Mouse (Mus musculus) ES-CJ7 (cell line): ENCODE measurements around the gene Agxt.

Experiments used
- DNase-seq: peaks from one replicate; pipeline ENCODE4 v3.0.0; 2011; ENCODE audit warnings: low read depth, low spot score

Agxt gene

DNA sequence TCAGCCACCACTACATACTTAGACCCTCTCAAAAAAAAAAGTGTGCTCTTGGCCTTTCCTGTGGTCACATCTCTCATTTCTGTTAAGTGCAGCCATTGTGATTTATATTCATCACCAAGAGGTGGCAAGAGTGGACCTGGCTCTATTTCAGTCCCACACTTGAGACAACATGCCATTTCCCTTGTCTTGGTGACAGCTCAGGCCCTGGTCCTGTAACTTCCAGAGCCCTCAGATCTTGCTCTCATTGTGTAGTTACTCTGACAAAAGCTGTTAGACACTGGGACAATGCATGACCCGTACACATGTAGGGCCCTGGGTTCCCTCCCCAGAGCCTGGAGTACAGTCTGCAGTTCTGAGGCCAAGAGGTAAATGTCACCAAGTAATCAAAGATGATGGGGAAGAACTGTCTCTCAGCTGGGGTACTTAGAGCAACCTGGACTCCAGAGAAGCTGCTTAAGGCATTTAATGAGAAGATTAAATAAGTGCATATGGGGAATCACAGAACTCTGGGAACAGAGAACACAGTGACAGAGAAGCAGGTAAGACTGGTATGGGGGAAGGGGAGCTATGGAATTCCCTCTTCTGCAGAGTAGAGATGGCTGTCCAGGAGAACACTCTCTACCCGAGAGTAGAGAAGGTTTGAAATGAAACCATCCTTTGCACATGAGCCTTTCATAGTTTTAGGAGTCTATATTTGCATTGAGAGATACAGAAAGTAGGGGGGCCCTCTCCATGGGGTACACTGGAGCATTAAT is 16.0 kb downstream of the Agxt start:
- no peak for DNase-seq

DNA sequence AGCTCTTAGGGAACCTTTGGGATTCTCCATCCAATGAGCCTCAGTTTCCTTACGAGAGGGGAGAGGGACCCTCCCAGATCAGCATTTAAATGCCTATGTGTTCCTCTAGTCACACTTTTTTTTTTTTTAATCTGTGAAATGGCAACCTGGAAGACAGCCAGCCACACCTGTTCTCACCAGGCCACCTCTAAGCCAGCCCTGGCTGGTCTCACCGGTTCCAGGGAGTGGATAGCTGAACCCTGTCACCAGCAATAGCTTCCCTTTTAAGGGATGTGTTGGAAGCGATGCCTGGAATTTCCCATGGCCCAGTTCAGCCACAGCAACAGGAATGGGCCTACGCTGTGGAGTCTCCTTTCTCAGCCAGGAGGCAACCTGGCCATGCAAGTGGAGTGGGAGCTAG is 22.5 kb downstream of the Agxt start:
- DNase-seq, result no peak

DNA sequence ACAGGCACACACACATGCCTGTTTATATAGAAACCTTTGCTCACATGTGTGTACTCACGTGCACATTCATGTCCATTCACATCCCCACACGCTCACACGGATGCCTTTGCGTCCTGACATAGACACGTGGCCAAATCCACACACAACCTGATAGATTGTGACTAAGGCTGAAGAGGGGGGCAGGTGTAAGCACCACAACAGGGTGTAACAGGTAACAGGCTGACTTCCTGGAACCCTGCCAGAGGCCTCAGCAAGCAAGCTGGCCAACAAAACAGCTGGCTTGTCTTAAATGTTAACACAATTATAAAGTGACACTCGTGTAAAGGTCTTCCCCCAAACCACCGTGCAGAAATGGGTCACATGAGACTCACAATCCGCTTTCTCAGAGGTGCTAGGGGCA is 23.9 kb downstream of the Agxt start:
- DNase-seq, result no peak

DNA sequence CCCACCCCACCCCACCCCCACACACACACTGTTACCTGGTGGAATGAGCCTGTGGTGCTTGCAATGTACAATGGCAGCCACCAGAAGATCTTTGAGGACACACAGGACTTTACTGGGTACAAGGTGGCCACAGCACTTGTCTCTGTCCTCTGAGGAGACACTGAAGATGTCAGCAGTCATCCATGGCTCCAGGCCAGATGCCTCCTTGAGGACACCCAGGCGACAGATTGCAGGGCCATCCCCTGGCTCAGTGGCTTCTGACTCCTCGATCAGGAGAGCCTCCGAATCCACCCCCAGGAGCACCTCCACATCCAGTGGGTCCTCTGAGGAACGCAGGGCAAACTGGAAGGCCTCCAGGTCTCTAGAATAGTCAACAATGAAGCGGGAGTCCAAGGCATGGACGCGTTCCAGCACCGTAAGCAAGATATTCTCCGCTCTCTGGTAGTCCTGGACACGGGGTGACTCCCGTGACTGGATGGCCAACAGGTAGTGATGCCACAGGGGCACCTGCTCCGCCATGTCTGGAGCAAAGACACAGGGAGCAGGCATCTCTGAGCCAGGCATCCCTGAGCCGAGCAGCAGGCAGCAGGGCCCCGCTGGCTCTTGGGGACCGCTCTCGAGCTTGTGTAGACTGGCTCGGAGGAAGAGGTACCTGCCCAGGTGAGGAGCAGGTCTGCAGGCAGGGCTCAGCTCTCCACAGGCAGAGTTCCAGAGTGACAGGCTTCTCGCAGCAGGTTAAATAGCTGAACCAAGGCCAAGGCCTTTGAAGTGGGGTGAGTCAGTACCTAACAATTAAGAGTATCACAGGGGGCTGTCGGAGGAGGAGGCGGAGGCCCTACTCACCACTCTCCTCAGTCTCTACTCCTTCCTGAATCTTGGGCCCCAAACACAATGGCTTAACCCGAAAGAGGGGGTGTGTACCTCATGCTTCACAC is 24.8 kb downstream of the Agxt start:
- no peak for DNase-seq

DNA sequence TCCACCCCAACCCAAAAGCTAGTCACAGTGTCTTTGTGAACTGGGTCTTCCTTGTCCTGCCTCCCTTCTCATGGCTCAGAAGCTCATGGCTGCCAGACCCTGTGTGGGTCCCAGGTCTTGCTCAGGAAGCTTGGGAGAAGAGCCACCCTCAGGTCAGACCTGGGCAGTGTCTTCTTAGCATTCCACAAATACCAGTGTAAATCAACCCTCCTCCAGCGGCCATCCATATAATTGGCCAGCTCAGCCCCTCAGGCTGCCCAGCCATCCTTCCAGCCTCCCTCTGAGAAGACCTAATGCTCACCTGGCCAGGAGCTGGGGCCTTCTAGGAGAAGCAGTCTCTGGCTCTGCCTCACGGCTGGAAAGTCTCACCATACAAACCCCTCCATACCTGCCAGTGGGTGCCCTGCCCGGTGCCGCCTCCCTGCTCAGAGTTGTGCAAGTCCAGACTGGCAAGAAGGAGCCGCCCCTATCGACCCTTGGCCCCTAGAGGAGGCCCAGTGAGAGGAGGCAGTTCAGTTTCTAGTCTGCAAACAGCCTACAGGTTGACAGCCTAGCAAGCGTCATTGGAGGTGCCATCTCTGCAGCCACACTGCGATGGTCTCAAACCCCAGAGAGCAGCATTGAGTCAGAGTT is 25.6 kb downstream of the Agxt start, which contains the start of gene 2310007B03Rik:
TSS of gene 2310007B03Rik (minus strand) at position 448 of the 633 bp plus-strand sequence.
- no peak for DNase-seq

DNA sequence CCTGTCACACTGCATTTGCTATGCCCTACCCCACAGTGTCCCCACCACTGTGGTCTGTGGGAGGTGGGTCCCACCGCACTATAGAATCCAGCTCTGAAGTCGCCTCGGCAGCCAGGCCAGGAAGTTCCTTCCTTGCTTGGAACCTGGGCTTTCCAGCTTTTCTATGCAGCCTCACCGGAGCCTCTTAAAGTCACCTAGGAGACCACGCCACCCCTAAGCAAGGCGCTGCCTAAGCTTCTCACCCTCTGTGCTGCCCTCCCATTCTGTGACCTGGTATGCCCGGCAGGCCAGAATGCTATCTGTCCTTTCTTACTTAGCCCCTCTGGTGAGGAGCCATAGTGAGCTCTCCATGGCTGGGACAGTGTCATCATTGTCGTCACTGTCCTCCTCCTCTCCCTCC is 26.3 kb downstream of the Agxt start:
- no peak for DNase-seq

DNA sequence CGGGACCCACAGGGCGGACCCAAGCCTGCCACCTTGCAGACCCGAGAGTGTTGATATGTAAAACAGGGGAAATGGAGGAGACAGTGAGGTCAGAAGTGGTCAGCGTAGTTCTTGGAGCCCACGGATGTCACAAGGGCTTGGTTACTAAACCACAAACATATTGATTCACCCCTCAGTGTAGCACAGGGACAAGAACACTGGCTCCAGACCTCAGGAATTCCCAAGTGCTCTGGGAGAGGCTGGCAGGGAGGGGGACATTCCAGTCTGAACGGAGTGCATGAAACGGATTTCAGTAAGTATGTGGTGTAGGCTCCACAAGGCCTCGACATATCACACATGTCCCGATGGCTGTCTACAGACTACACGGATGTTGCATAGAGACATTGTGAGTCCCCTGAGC is 26.9 kb downstream of the Agxt start:
- no peak for DNase-seq

DNA sequence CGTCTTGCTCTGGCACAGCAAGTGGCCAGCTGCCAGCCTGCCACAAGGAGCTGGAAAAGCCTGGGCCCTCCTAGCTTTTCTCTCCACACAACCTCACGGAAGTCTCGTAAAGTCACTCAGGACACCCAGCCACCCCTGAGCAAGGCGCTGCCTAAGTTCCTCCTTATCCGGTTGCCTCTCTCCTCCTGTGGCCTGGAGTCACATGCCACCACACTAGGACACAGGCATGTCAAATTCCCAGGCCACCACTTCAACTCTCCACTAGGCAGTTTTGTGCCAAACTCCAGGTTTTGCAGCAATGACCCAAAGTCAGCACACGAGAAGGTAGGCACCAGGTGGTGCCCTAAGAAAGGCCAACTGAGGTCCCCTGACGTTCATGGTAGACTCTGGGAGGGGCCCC is 27.5 kb downstream of the Agxt start:
- no peak for DNase-seq

DNA sequence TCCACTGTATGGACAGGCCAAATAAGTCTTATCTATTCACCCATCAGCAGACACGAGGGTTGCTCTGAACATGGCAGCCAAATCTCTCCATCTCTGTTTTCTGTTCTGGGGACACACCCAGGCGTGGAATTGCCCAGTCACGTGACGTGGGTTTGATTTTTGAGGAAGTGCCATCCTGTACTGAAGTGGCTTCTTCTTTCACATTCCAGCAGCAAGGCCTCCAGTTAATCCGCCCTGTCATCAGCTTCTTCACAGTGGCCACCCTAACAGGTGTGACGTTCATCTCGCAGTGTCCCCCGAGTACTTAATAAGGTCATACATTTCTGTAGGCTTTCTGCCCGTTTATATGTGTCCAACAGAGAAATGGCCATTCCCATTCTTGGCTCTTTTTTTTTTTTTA is 30.4 kb downstream of the Agxt start:
- DNase-seq, result no peak

DNA sequence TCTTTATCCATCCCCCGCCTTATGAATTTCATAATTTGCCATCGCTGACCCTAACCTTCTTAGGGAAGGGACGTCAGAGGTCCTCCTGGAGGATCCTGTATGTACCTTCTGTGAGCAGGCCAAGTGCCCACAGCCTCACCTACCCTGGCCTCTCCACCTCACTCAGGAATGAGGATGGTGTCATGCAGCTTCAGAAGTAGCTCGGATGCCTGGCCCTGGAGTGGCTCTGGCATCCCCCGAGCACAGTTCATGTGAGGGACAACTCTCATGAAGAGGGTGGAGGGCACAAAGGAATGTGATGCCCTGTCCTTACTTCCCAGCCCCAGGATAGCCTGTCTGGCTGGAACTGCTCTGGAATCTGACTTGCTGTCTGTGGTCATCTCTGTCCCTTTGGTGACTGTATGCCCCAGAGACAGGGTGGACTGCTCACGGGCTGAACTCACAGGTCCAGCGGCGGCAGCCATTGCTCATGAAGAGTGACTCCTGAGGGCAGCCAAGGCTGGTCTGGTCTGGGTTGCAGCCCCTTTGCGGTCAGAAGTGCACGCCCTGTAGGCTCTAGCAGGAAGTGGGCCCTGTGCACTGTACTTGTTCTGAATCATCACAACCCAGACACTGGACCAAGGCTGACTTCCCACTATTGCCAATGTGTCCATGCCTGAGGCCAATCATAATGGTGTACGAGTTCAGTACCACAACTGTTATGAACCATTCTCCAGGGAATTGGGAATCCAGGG is 31.5 kb downstream of the Agxt start:
- no peak for DNase-seq

DNA sequence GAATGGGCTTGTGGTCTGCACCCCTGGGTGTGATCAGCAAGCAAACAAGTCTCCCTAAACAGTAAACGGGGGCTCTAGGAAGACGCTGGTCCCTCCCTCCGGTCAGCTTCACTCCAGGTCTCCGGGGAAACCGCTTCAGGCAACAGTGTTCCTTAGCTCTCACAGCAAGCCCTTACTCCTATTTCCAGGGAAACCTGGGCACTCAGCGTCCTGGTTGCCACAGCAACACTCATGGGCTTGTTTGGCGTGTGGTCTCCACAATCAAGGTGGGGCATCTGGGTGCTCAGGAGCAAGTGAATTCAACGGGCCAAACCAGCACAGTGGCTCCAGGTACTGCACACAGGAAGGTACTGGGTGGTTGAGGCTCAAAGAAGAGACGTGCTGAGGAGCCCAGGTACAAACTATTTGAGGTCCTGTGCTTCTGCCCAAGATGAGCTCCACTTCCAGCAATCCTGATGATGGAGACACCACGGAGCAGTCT is 33.3 kb downstream of the Agxt start, which contains the start of gene Crocc2:
TSS of gene Crocc2 (plus strand) at position 431 of the 481 bp plus-strand sequence.
- DNase-seq, result no peak

DNA sequence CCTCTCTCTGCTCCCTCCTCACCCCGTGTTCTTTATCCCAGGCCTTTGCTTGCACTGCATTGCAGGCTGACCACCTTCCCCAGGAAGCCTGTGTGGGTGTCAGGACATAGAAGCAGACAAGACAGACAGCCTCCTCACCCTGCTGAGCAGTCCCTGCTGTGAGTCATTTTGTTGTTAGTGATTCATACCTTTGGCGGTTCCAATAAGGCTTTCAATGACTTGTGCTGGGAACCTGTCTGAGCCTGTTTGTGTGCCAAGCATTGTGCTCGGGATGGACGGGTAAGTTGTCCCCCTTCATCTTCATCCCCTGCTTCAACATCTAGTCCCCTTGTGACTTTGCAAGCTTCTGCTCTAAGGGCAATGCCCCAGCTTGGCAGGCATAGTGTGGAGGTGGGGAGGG is 38.6 kb downstream of the Agxt start:
- DNase-seq, result no peak

DNA sequence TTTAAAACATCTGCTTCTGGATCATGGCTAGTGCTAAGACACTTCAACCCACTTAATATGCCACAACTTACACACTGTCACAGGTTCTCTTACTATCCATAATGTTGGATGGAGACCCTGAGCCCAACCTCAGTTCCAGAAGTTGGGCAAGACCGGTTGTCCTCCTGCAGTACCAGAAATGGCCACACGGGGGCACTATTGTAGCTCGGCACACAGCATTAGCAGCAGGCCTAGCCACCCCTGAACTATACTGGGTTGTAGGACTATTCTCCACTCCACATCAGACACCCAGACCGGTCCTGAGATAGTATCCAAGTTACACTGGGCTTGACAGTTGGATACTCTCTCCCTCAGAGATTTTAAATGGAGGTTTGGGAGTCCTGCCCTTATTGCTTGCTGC is 39.4 kb downstream of the Agxt start:
- DNase-seq, result peak; percentile 90

DNA sequence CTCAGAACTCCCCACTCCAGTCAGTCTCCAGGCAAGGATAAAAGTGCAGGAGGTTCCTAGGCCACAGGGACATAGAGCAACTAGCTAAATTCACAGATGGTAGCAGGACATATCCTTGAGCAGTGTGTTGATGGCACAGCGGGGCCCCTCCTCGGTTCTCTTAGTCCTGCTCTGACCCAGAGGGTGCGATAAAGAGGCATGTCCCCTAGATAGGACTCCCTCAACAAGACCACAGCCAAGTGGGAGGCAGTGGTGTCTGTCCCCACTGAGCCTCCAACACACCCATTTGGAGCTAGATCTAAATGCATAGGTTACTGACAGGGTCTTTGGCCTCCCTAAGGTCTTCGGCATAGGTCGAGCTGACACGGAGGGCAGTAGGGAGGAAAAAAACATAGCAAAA is 40.8 kb downstream of the Agxt start:
- peak; percentile 47 for DNase-seq

DNA sequence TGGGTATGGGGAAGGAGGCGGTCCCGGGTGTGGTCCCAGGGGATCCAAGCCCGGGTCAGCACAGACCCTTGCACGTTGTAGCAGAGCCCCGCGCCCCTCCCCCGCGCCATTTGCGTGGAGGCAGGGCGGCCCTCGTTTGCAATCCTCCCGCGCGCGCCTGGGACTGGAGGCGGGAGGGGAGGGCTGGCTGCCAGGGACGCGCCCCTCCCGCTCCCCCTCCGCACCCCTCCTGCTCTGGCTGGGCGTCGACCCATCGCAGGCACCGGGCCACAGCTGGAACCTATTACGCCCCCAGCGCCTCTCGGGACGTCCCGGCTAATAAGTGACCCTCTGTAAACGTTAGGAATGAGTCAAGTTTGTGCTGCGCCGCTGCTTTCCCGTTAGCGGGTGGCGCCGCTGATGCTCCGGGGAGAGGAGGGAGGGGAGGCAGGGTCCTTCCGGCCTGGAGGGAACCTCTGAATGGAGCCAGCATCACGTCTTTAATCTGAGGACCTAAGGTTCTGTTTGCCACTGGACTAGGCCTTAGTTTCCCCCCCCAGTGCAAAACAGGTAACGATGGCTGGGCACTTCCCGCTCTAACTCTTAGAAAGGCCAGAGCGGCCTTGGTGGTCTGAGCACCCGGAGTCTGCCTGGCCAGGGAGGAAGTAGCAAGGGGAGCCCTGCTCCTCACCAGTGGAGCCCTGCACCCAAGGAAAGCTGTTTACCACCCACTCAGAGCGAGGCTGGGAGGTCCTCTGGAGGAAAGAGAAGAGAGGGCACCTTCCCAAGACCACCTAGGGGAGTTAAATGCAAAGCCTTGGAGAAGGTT is 41.7 kb downstream of the Agxt start:
- DNase-seq, result peak; percentile 73

DNA sequence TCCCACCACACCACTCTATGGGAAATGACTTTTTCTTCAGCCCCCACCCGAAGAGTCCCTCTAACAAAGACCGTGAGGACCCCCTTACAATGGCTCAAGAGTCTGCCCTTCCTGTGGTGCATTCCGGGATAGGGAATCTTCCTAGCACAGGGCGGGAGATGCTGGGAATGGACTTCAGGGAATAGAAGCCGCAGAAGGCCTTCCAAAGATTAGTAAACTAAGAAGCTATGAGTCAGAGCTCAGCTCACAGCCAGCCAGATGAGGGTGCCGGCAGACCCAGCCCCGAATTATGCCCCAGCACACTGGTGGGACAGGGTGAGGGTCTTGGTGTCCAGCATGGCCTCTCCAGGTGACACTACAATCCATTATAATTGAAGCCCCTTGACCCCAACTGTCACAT is 47.2 kb downstream of the Agxt start:
- no peak for DNase-seq

DNA sequence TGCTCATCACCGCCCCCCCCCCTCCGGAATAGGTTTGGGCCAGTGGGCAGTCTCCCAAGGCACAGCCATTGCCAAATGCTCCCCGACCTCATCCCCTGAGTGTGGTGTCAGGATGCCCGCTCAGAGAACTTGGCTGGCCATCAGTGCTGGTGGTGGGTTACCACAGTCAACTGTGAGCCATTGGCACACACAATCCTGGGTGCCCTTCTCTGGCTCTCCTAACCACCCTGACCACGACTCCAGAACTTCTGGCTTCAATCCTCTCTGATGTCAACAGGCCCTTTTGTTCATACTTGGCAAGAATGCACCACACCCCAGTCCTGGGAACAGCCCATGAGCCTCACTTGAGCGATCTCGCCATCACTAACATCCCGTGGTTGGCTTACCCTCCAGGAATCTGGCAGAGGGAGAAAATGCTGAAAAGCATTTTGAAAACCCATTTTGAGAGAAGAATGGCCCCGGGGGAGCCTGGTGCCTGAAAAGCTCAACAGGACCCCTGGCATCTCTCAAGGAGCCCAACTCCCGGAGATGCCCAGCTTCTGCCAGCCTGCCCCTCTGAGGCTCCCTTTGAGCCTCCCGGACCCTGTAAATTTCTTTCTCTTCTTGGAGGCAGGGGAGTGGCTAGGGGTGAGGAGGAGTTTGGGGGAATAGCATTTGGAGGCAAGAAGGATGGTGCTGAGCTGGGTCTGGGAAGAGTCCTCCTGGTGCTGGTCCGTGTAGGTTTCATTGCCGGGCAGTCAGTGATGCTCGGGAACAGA is 49.2 kb downstream of the Agxt start:
- no peak for DNase-seq

DNA sequence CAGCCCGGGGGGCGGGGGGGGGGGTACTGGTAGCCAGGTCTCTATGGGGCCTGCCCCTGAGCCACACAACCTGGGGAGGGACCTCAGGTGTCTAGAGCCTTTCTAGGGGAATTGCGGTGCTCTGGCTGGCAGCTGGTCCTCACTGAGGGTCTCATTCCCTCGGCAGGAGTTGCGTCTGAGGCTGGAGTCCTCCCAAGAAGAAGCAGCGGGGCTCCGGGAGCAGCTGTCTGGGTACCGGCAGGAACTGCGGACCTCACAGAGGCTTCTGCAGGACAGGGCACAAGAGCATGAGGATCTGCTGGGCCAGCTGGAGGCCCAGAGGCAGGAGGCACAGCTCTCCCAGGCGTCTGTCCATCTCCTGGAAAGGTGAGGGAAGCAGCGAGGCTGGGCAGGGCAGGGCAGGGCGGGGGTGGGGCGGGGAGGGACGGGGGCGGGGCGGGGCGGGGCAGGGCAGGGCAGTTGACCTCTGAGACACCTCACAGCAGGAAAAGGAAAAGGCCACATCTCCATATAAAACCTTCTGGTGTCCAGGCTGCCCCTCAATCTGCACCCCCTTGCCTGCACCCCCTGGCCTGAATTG is 55.8 kb downstream of the Agxt start:
- no peak for DNase-seq

DNA sequence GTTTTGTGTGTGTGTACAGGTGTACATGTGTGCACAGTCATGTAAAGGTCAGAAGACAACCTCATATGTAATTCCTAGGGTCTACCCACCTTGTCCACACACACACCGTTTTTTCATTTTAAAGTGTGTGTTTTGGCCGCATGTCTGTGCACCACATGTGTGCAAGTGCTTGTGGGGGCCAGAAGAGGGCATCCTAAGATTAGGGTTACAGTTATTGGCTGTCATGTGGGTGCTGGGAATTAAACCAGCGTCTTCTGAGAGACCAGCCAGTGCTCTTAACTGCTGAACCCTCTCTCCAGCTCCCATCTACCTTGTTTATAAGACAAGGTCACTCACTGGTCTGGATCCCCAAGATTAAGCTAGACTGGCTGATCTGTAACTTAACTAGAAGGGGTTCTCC is 59.9 kb downstream of the Agxt start:
- DNase-seq, result peak; percentile 73
